Mouse (Mus musculus): ENCODE results near the gene Golga7b. TPM values are rescaled to one million over a fixed set of nuclear protein-coding genes. Genes with fewer than 3 reads are reported as not detected.

The Golga7b gene
- total and polyA plus RNA-seq, 2 experiments from 2014 or later: 0.30 TPM; not detected in 1

- Histone ChIP-seq H3K4me3 (ENCODE audit: low read depth, low read length) (no peak overlapping the region), H3K4me1 (ENCODE audit: control insufficient read depth, insufficient read depth) (no peaks in the 10 kb centered on the region), H3K36me3 (replicated peaks; ENCODE audit: control insufficient read depth, insufficient read depth, low read length) (no peaks in the 10 kb centered on the region), H3K9ac (replicated peaks; ENCODE audit: low read depth, low read length) (no peak overlapping the region), H3K9me3 (replicated peaks; ENCODE audit: control insufficient read depth, low read length) (no peaks in the 10 kb centered on the region), H3K27ac (ENCODE audit: low read depth) (no peak overlapping the region), H3K4me2 (ENCODE audit: low read depth, low read length) (no peak overlapping the region), H3K27me3 (ENCODE audit: control insufficient read depth, insufficient read depth, low read length) (no peaks in the 10 kb centered on the region)
- DNase-seq (ENCODE audit: low spot score) (no peak), ATAC-seq (ENCODE audit: insufficient read depth, low read depth) (no peak)
- WGBS: 18% methylated on average over 2 of the region's 2 CpGs
- TF ChIP-seq CTCF (IDR thresholded peaks at IDR 0.05; ENCODE audit: low read depth): no peak
- no peak for TF ChIP-seq EP300 (IDR thresholded peaks at IDR 0.05; ENCODE audit: low read depth)
Observed at GRCm38 (mm10) chr19:42311332-42311731, 64.0 kb downstream of the Golga7b start.

GRCm38 (mm10) chr19:42312191-42312590, 64.8 kb downstream of the Golga7b start:
- 63% methylated on average over 3 of the region's 3 CpGs for WGBS
- Histone ChIP-seq H3K9ac (replicated peaks; ENCODE audit: low read depth, low read length) (no peak overlapping the region), H3K27me3 (ENCODE audit: control insufficient read depth, insufficient read depth, low read length) (0 out of 2 replicates have a peak, but pooled peaks cover 5% of the 10 kb centered on the region), H3K27ac (ENCODE audit: low read depth) (no peak overlapping the region), H3K4me1 (ENCODE audit: control insufficient read depth, insufficient read depth) (no peaks in the 10 kb centered on the region), H3K36me3 (replicated peaks; ENCODE audit: control insufficient read depth, insufficient read depth, low read length) (no peaks in the 10 kb centered on the region), H3K4me2 (ENCODE audit: low read depth, low read length) (no peak overlapping the region), H3K4me3 (ENCODE audit: low read depth, low read length) (no peak overlapping the region), H3K9me3 (replicated peaks; ENCODE audit: control insufficient read depth, low read length) (no peaks in the 10 kb centered on the region)
- ATAC-seq (ENCODE audit: insufficient read depth, low read depth): no peak
- TF ChIP-seq EP300 (IDR thresholded peaks at IDR 0.05; ENCODE audit: low read depth) (no peak), CTCF (IDR thresholded peaks at IDR 0.05; ENCODE audit: low read depth) (no peak)
- no peak for DNase-seq (ENCODE audit: low spot score)

- Histone ChIP-seq H3K36me3 (replicated peaks; ENCODE audit: control insufficient read depth, insufficient read depth, low read length) (no peaks in the 10 kb centered on the region), H3K4me2 (ENCODE audit: low read depth, low read length) (no peak overlapping the region), H3K4me1 (ENCODE audit: control insufficient read depth, insufficient read depth) (no peaks in the 10 kb centered on the region), H3K27me3 (ENCODE audit: control insufficient read depth, insufficient read depth, low read length) (peaks cover 16% of the 10 kb centered on the region; the same call in 1 of the 2 replicates), H3K9ac (replicated peaks; ENCODE audit: low read depth, low read length) (no peak overlapping the region), H3K27ac (ENCODE audit: low read depth) (no peak overlapping the region), H3K9me3 (replicated peaks; ENCODE audit: control insufficient read depth, low read length) (no peaks in the 10 kb centered on the region), H3K4me3 (ENCODE audit: low read depth, low read length) (no peak overlapping the region)
- TF ChIP-seq EP300 (IDR thresholded peaks at IDR 0.05; ENCODE audit: low read depth) (no peak), CTCF (IDR thresholded peaks at IDR 0.05; ENCODE audit: low read depth) (no peak)
- DNase-seq (ENCODE audit: low spot score): no peak
- WGBS: 62% methylated on average over 6 of the region's 6 CpGs
- no peak for ATAC-seq (ENCODE audit: insufficient read depth, low read depth)
Observed at GRCm38 (mm10) chr19:42315070-42315679, 67.8 kb downstream of the Golga7b start.

GRCm38 (mm10) chr19:42315914-42316313, 68.5 kb downstream of the Golga7b start:
- WGBS: 9% methylated on average over 1 of the region's 1 CpGs
- Histone ChIP-seq H3K4me1 (ENCODE audit: control insufficient read depth, insufficient read depth) (no peaks in the 10 kb centered on the region), H3K27ac (ENCODE audit: low read depth) (no peak overlapping the region), H3K9me3 (replicated peaks; ENCODE audit: control insufficient read depth, low read length) (no peaks in the 10 kb centered on the region), H3K4me3 (ENCODE audit: low read depth, low read length) (no peak overlapping the region), H3K36me3 (replicated peaks; ENCODE audit: control insufficient read depth, insufficient read depth, low read length) (no peaks in the 10 kb centered on the region), H3K4me2 (ENCODE audit: low read depth, low read length) (no peak overlapping the region), H3K27me3 (ENCODE audit: control insufficient read depth, insufficient read depth, low read length) (peaks cover 16% of the 10 kb centered on the region; the same call in 1 of the 2 replicates), H3K9ac (replicated peaks; ENCODE audit: low read depth, low read length) (no peak overlapping the region)
- peak; percentile 71 for ATAC-seq (ENCODE audit: insufficient read depth, low read depth)
- TF ChIP-seq CTCF (IDR thresholded peaks at IDR 0.05; ENCODE audit: low read depth) (peak; percentile 91), EP300 (IDR thresholded peaks at IDR 0.05; ENCODE audit: low read depth) (no peak)
- DNase-seq (ENCODE audit: low spot score): peak; percentile 64

GRCm38 (mm10) chr19:42316525-42316924, 69.2 kb downstream of the Golga7b start:
- ATAC-seq (ENCODE audit: insufficient read depth, low read depth) (no peak), DNase-seq (ENCODE audit: low spot score) (no peak)
- no peak overlapping the region for H3K4me2 ChIP-seq (ENCODE audit: low read depth, low read length)
- no peaks in the 10 kb centered on the region for H3K36me3 ChIP-seq (replicated peaks; ENCODE audit: control insufficient read depth, insufficient read depth, low read length)
- 89% methylated on average over 2 of the region's 2 CpGs for WGBS
- no peak overlapping the region for H3K27ac ChIP-seq (ENCODE audit: low read depth)
- H3K4me1 ChIP-seq (ENCODE audit: control insufficient read depth, insufficient read depth): no peaks in the 10 kb centered on the region
- peaks cover 16% of the 10 kb centered on the region; the same call in 1 of the 2 replicates for H3K27me3 ChIP-seq (ENCODE audit: control insufficient read depth, insufficient read depth, low read length)
- no peak overlapping the region for H3K9ac ChIP-seq (replicated peaks; ENCODE audit: low read depth, low read length)
- TF ChIP-seq CTCF (IDR thresholded peaks at IDR 0.05; ENCODE audit: low read depth) (no peak), EP300 (IDR thresholded peaks at IDR 0.05; ENCODE audit: low read depth) (no peak)
- no peaks in the 10 kb centered on the region for H3K9me3 ChIP-seq (replicated peaks; ENCODE audit: control insufficient read depth, low read length)
- no peak overlapping the region for H3K4me3 ChIP-seq (ENCODE audit: low read depth, low read length)

- Histone ChIP-seq H3K4me3 (ENCODE audit: low read depth, low read length) (no peak overlapping the region), H3K27me3 (ENCODE audit: control insufficient read depth, insufficient read depth, low read length) (peaks cover 16% of the 10 kb centered on the region; the same call in 1 of the 2 replicates), H3K27ac (ENCODE audit: low read depth) (no peak overlapping the region), H3K4me2 (ENCODE audit: low read depth, low read length) (no peak overlapping the region), H3K4me1 (ENCODE audit: control insufficient read depth, insufficient read depth) (no peaks in the 10 kb centered on the region), H3K9ac (replicated peaks; ENCODE audit: low read depth, low read length) (no peak overlapping the region), H3K36me3 (replicated peaks; ENCODE audit: control insufficient read depth, insufficient read depth, low read length) (no peaks in the 10 kb centered on the region), H3K9me3 (replicated peaks; ENCODE audit: control insufficient read depth, low read length) (no peaks in the 10 kb centered on the region)
- WGBS: 60% methylated on average over 8 of the region's 8 CpGs
- ATAC-seq (ENCODE audit: insufficient read depth, low read depth) (no peak), DNase-seq (ENCODE audit: low spot score) (no peak)
- TF ChIP-seq EP300 (IDR thresholded peaks at IDR 0.05; ENCODE audit: low read depth): no peak
- TF ChIP-seq CTCF (IDR thresholded peaks at IDR 0.05; ENCODE audit: low read depth): no peak
Observed at GRCm38 (mm10) chr19:42316998-42317397, 69.6 kb downstream of the Golga7b start.
